Mouse (Mus musculus) C2C12 (cell line): ENCODE results near the gene Hp.

Source experiments
- CEBPB ChIP-seq: IDR thresholded peaks from one replicate; pipeline ENCODE4 v1.6.1; 2011; ENCODE audit warnings: low read depth, mild to moderate bottlenecking, control low read depth, moderate library complexity
- CTCF ChIP-seq: IDR thresholded peaks from one replicate; pipeline ENCODE4 v1.5.1; 2011; ENCODE audit not compliant: control insufficient read depth, insufficient read depth, insufficient read length
- FOSL1 ChIP-seq: IDR thresholded peaks from one replicate; pipeline ENCODE4 v1.8.0; 2011; ENCODE audit warnings: mild to moderate bottlenecking, low read length; ENCODE audit not compliant: poor library complexity, insufficient read depth, severe bottlenecking
- MAX ChIP-seq: IDR thresholded peaks from one replicate; pipeline ENCODE4 v1.6.1; 2011; ENCODE audit warnings: mild to moderate bottlenecking, control low read depth
- MYOD1 ChIP-seq: IDR thresholded peaks from one replicate; pipeline ENCODE4 v1.6.1; 2011; ENCODE audit warnings: low read depth; ENCODE audit not compliant: control insufficient read depth, insufficient read length
- MYOG ChIP-seq: IDR thresholded peaks from one replicate; pipeline ENCODE4 v1.6.1; 2011; ENCODE audit not compliant: control insufficient read depth, insufficient read length; ENCODE audit errors: extremely low read depth
- USF1 ChIP-seq: IDR thresholded peaks from one replicate; pipeline ENCODE4 v1.6.1; 2011; ENCODE audit warnings: low read depth, mild to moderate bottlenecking, control low read depth, moderate library complexity

- TF ChIP-seq CTCF (no peak), CEBPB (no peak), MYOG (no peak), USF1 (no peak), FOSL1 (no peak), MYOD1 (no peak), MAX (no peak)
These were observed 36.0 kb downstream of the Hp start for GRCm38 (mm10) chr8:109542748-109543519.
